Mouse (Mus musculus) megakaryocyte, embryonic 14.5 days (primary cell): ENCODE results near the gene Sulf2. TPM values are rescaled to one million over a fixed set of nuclear protein-coding genes. Genes with fewer than 3 reads are reported as not detected.

Source experiments
- H3K27me3 ChIP-seq: replicated peaks from 2 replicates; pipeline ENCODE3; 2012; ENCODE audit warnings: inconsistent platforms
- H3K36me3 ChIP-seq: replicated peaks from 2 replicates; pipeline ENCODE3; 2012; ENCODE audit warnings: low read length, inconsistent platforms, mixed read lengths
- H3K4me1 ChIP-seq: 2 replicates; pipeline ENCODE4 v1.6.1; 2012; ENCODE audit warnings: inconsistent platforms
- H3K4me3 ChIP-seq: replicated peaks from 2 replicates; pipeline ENCODE3; 2012; ENCODE audit warnings: moderate library complexity, mild to moderate bottlenecking, inconsistent platforms
- H3K9me3 ChIP-seq: 2 replicates; pipeline ENCODE4 v1.6.1; 2012; ENCODE audit warnings: inconsistent platforms
- FLI1 ChIP-seq: IDR thresholded peaks from 2 replicates; pipeline ENCODE4 v1.6.1; 2012; ENCODE audit warnings: low read length, inconsistent platforms, mixed read lengths
- GATA1 ChIP-seq: IDR thresholded peaks from 3 replicates; pipeline ENCODE4 v1.6.1; 2012; ENCODE audit warnings: mixed read lengths, low read length, inconsistent platforms, borderline replicate concordance
- polyA plus RNA-seq: library from polyadenylated mRNA; stranded (reverse); fragments of >175 nt; gene quantifications from 2 replicates; pipeline ENCODE4 v1.2.3, GENCODE M21; 2012; ENCODE audit warnings: low replicate concordance; ENCODE audit not compliant: insufficient read depth

Sulf2 gene
- polyA plus RNA-seq, 1 experiment = 4.8 TPM

DNA sequence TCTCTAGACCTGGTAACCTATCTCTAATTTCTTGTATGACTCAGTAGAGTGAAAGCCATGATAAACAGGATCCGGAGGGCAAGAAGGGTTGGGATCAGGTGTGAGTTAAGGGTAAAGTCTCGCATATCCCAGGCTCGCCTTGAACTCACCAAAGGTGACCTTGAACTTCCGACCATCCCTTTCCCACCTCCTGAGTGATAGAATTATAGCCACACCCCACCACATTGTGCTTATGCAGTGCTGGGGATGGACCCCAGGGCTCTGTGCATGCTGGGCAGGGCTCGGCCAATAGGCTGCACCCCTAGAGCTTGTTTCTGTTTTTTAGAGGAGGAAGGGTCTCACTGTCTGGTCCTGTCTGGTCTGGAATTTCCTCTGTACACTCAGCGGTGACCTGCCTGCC is 14.4 kb downstream of the Sulf2 start:
- no peak overlapping the region for H3K4me3 ChIP-seq
- TF ChIP-seq GATA1 = no peak
- no peak for TF ChIP-seq FLI1
- H3K27me3 ChIP-seq = peaks cover 75% of the 10 kb centered on the region

DNA sequence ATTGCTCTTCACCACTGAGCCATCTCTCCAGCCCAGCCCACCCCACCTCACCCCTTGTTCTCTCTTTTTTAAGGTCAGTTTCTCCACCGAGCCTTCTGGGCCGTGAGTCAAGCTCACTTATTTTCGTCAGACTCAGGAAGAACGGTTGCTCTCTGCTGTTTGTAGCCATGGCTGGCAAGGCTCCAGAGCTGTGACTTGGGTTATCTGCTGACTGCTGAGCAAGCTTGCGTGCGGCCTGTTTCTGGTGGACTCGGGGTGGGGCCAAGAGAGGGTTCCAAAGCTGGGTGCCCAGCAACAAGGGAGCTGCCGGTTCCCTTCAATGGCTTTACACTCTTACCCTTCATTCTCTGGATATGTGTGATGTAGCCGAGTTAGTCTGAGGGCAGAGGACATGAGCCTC is 15.0 kb downstream of the Sulf2 start:
- Histone ChIP-seq H3K4me1 (no peaks in the 10 kb centered on the region), H3K9me3 (no peaks in the 10 kb centered on the region), H3K4me3 (no peak overlapping the region), H3K27me3 (peaks cover 76% of the 10 kb centered on the region), H3K36me3 (no peaks in the 10 kb centered on the region)
- no peak for TF ChIP-seq FLI1
- no peak for TF ChIP-seq GATA1

More for the DNA sequence above, 14.4 kb downstream of the Sulf2 start:
- no peaks in the 10 kb centered on the region for H3K36me3 ChIP-seq
- H3K9me3 ChIP-seq = no peaks in the 10 kb centered on the region
- no peaks in the 10 kb centered on the region for H3K4me1 ChIP-seq

DNA sequence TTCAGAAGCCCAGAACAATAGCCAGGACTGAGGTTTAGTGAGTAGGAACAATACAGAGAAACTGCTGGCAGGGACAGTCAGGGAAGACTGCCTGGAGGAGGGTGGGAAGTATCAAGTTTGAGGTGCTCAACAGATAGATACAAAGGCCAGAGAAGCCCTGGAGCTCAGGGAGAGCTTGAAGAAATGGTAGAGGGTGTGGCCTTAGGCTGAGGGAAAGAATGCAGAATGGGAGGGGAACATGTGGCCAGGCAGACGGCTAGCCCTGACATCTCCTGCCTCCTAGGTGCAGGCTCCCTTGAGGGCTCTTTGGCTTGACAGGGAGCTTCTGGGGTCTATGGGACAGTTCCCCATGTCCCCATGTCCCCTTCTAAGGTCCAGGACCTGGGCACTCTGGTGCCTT is 17.2 kb downstream of the Sulf2 start:
- Histone ChIP-seq H3K4me1 (no peaks in the 10 kb centered on the region), H3K4me3 (no peak overlapping the region), H3K27me3 (peaks cover 85% of the 10 kb centered on the region), H3K36me3 (no peaks in the 10 kb centered on the region), H3K9me3 (no peaks in the 10 kb centered on the region)
- no peak for TF ChIP-seq FLI1

DNA sequence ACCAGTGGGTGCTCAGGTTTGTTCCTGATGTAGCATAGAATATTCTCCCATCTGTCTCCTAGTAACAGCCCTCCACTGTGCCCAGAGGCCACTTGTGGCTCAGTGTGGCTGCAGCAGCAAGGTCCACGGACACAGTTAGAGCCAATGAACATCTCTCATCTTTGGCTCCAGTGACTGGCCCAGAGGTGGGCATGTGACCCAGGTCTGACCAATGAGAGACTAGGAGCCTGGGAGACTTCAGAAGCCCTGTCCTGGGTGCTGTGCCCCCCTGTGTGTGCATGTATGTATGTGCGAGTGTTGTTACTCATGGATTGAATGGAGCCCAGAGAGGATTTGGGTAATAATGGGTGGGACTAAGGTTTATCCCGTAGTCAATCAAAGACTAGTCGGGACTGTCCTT is 18.0 kb downstream of the Sulf2 start:
- H3K4me1 ChIP-seq = no peaks in the 10 kb centered on the region
- no peaks in the 10 kb centered on the region for H3K9me3 ChIP-seq
- TF ChIP-seq GATA1 (no peak), FLI1 (no peak)
- peaks cover 86% of the 10 kb centered on the region for H3K27me3 ChIP-seq
- H3K4me3 ChIP-seq = no peak overlapping the region
- no peaks in the 10 kb centered on the region for H3K36me3 ChIP-seq

DNA sequence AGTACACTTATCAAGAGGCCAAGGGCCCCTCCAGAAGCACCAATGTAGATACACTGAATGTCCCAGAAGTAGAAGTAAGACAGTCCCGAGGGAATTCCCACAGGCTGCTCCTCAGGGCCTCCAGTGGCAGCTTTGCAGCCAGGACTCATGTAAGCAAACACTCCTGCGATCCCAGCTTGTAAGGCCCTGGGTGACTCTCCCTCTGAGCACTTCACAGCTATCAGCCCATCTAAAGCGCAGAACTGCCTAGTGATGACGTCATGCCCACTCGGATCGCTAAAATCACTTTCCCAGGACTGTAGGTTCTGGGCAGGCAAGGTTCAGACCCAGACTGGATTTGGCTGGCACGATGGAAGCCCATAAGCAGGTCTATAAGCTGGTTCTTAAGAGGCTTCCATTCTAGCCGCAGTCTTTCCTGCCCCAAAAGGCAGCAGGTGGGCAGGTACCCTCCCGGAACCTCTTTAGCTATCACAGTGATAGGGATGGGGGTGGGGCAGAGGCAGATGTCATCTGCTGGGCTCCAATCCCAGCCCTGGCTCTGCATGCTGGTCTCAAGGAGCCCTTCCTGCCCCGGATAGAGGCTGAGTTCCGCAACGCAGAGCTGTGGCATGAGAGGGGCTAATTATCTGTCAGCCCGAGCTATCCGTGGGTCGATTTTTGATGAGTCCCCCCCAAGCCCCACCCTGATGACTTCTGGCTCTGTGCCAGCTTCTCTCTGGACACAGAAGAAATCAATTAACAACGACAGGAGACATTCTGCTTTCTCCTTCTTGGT is 19.6 kb downstream of the Sulf2 start:
- Histone ChIP-seq H3K27me3 (peaks cover 86% of the 10 kb centered on the region), H3K36me3 (no peaks in the 10 kb centered on the region), H3K4me1 (no peaks in the 10 kb centered on the region), H3K9me3 (no peaks in the 10 kb centered on the region), H3K4me3 (no peak overlapping the region)
- no peak for TF ChIP-seq GATA1
- TF ChIP-seq FLI1 = no peak

DNA sequence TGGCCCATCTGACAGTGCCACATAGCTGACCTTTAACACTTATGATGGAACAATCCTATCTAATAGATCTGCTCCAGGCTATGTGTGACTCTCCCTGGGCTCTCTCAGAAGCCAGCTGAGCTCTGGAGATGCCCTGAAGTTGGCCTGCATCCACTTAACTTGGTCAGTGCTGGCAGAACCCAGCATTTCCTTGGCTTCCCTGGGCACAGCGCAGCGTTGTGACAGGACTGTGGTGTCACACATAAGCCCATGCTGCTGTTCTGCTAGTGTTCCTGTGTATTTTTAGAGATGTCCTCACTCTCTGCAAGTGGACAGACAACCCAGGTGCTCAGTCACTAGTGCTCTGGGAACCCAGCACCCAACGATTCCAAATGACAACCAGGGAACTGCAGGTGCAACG is 26.7 kb downstream of the Sulf2 start:
- H3K9me3 ChIP-seq = no peaks in the 10 kb centered on the region
- no peak overlapping the region for H3K4me3 ChIP-seq
- peaks cover 11% of the 10 kb centered on the region for H3K4me1 ChIP-seq
- peaks cover 82% of the 10 kb centered on the region for H3K27me3 ChIP-seq
- H3K36me3 ChIP-seq = no peaks in the 10 kb centered on the region
- TF ChIP-seq GATA1 (no peak), FLI1 (no peak)

DNA sequence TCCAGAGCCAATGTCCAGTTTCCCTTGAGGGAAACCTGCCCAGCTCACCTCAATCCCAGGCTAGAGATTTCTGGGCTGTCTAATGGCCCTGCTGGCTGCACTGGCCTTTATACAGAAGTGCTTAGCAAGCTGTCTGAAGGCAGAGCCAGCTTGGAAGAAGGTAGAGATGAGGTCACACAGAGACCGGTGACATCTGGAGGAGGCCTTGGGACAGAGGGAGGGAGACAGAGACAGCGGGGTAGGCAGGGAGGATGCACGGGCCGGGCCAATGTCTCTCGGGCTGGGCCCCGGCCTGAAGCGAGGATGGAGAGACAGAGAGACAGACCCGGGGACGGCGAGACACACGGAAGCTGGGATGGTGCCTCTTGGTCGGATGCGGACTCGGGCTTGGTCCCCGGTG is 27.4 kb downstream of the Sulf2 start:
- TF ChIP-seq FLI1 (no peak), GATA1 (no peak)
- Histone ChIP-seq H3K4me3 (no peak overlapping the region), H3K9me3 (no peaks in the 10 kb centered on the region), H3K4me1 (peaks cover 11% of the 10 kb centered on the region), H3K27me3 (peaks cover 82% of the 10 kb centered on the region), H3K36me3 (no peaks in the 10 kb centered on the region)

DNA sequence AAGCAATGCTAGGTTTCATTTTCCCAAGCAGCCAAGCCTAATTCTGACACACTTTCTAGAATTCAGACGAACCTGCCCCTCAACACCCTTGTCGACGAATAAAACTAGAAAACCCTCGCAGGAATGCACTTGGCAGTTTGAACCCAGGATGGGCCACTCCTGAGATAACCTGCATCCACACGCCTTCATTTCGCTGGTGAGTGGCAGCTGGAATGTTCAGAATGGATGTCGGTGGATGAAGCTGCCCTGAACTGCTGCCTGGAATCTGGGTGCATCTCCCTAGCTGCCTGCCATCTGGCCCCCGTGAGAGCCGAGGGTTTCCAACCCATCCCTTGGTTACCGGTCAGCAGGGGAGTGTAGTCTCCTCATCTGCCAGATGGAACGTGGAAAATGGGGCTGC is 29.1 kb downstream of the Sulf2 start:
- TF ChIP-seq FLI1 (no peak), GATA1 (no peak)
- Histone ChIP-seq H3K4me1 (peaks cover 11% of the 10 kb centered on the region), H3K9me3 (no peaks in the 10 kb centered on the region), H3K27me3 (peaks cover 77% of the 10 kb centered on the region), H3K4me3 (no peak overlapping the region), H3K36me3 (no peaks in the 10 kb centered on the region)

DNA sequence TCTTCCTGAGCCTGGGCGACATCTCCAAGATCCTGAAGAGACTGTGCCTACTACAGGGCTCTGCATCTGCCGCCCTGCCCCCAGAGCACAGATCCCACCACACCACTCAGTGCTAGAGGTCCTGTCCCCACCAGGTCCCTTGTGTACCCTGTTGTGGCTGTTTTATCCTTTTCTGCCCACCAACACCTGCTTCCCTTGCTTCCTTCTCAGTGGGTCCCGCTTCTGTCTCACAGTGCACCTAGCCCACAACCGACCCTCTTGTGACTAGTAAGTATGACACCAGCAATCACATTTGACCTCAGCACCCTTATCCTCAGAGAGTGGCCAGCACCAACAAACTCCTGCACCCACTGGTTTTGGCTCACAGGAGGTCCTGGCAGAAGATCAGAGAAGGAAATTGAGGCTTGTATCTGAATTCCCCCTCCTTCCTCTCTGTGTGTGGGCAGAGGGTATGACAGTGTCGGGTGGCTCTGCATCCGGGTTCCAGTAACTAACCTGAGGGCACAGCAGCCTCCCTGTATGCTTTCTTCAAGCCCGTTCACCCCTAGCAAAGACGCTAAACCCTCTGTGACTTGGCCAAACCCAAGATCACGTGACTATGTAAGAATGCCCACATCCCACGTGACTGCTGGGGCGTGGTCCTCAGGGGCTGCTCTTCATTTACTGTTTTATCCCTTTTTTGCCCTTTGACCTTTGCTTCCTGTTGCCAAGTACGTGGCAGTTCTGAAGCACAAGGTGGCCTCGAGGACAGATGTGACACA is 29.8 kb downstream of the Sulf2 start:
- no peaks in the 10 kb centered on the region for H3K36me3 ChIP-seq
- no peaks in the 10 kb centered on the region for H3K9me3 ChIP-seq
- TF ChIP-seq GATA1 (no peak), FLI1 (no peak)

DNA sequence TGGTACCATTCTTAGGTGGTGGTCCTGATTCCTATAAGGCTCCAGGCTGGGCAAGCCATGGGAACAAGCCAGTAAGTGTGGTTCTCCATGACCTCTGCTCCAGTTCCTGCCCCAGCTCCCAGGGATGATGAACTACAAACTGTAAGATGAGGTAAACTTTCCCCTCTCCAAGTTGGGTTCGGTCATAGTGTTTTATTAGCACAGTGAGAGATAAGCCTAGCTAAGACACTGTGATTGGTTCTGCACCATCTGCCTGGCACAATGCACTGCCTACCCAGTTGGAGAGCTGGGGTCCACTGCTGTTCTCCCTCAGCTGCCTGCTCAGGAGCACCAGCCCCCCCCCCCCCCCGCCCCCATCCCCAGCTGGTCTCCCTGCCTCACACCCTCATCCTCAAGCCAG is 30.4 kb downstream of the Sulf2 start:
- H3K4me1 ChIP-seq = peaks cover 11% of the 10 kb centered on the region
- peaks cover 77% of the 10 kb centered on the region for H3K27me3 ChIP-seq
- H3K36me3 ChIP-seq = no peaks in the 10 kb centered on the region
- H3K4me3 ChIP-seq = no peak overlapping the region
- no peaks in the 10 kb centered on the region for H3K9me3 ChIP-seq
- TF ChIP-seq FLI1 = no peak
- no peak for TF ChIP-seq GATA1

More for the DNA sequence above, 29.8 kb downstream of the Sulf2 start:
- H3K27me3 ChIP-seq = peaks cover 75% of the 10 kb centered on the region
- peaks cover 11% of the 10 kb centered on the region for H3K4me1 ChIP-seq
- peak overlapping the region; percentile 7 for H3K4me3 ChIP-seq
